Mouse (Mus musculus) heart, embryonic 13.5 days (tissue): Measurements from ENCODE around the gene Pxn. TPM values are rescaled to one million over a fixed set of nuclear protein-coding genes. Genes with fewer than 3 reads are reported as not detected.
"Not testable (repeated sequence)": the region's sequence is repeated elsewhere in the genome, so short reads cannot be mapped to it uniquely, and the experiment has no call there.

Experiments
- ATAC-seq: fragments of 200-750 bp; cut with Nextera tagmentation; 2 replicates; pipeline ENCODE4 v1.8.0; 2017; ENCODE audit warnings: moderate TSS enrichment; ENCODE audit not compliant: insufficient number of reproducible peaks, low FRiP score, low TSS enrichment; ENCODE audit errors: extremely low read depth
- H3K27ac ChIP-seq: fragments of 300-500 bp; sonication (generic); replicated peaks from 2 replicates; pipeline ENCODE4 v1.5.1; 2015; ENCODE audit warnings: moderate library complexity, mild to moderate bottlenecking, inconsistent platforms
- H3K27me3 ChIP-seq: fragments of 300-500 bp; sonication (generic); replicated peaks from 2 replicates; pipeline ENCODE4 v1.6.1; 2015; ENCODE audit warnings: mild to moderate bottlenecking, inconsistent platforms
- H3K36me3 ChIP-seq: fragments of 300-500 bp; sonication (generic); 2 replicates; pipeline ENCODE4 v1.6.1; 2015; ENCODE audit warnings: mild to moderate bottlenecking, inconsistent platforms
- H3K4me1 ChIP-seq: fragments of 300-500 bp; sonication (generic); 2 replicates; pipeline ENCODE4 v1.6.1; 2015; ENCODE audit warnings: inconsistent platforms
- H3K4me2 ChIP-seq: fragments of 300-500 bp; sonication (generic); 2 replicates; pipeline ENCODE4 v1.6.1; 2015; ENCODE audit warnings: inconsistent platforms, mild to moderate bottlenecking, moderate library complexity
- H3K4me3 ChIP-seq: fragments of 300-500 bp; sonication (generic); 2 replicates; pipeline ENCODE4 v1.5.1; 2015; ENCODE audit warnings: moderate library complexity, mild to moderate bottlenecking, inconsistent platforms
- H3K9ac ChIP-seq: fragments of 300-500 bp; sonication (generic); 2 replicates; pipeline ENCODE4 v1.6.1; 2015; ENCODE audit warnings: inconsistent platforms, mild to moderate bottlenecking, moderate library complexity
- H3K9me3 ChIP-seq: fragments of 300-500 bp; sonication (generic); 2 replicates; pipeline ENCODE4 v1.6.1; 2016; ENCODE audit warnings: inconsistent platforms
- WGBS: fragments of 180-500 bp; shearing (Covaris S2); methylation state at CpG from one replicate; pipeline ENCODE4 v1.1.7; 2015; ENCODE audit warnings: mixed read lengths; 5-methylcytosine and 5-hydroxymethylcytosine counted together
- polyA plus RNA-seq: library from polyadenylated mRNA; unstranded; fragments of >200 nt; fragmentation: Nextera tagmentation; extraction: Ambion mirVana; gene quantifications from 2 replicates; pipeline ENCODE4 v1.2.1, GENCODE M21; 2015

Pxn gene
- polyA plus RNA-seq, 1 experiment from 2014 or later, result 31.7 TPM

- Histone ChIP-seq H3K9ac (no peak overlapping the region), H3K4me2 (no peak overlapping the region), H3K4me1 (peaks cover 38% of the 10 kb centered on the region), H3K9me3 (no peaks in the 10 kb centered on the region), H3K27me3 (no peaks in the 10 kb centered on the region), H3K36me3 (peaks cover 92% of the 10 kb centered on the region), H3K27ac (no peak overlapping the region), H3K4me3 (no peak overlapping the region)
- 66% methylated on average over 8 of the region's 8 CpGs for WGBS
- ATAC-seq, result no peak
Observed at GRCm38 (mm10) chr5:115574992-115575391, 68.5 kb downstream of the Pxn start.

GRCm38 (mm10) chr5:115577686-115578085 lies 71.2 kb downstream of the Pxn start:
- not testable (repeated sequence) for H3K9me3 ChIP-seq, H3K27me3 ChIP-seq, H3K27ac ChIP-seq, ATAC-seq, H3K4me3 ChIP-seq, H3K9ac ChIP-seq, H3K4me2 ChIP-seq
- Histone ChIP-seq H3K4me1 (peaks cover 25% of the 10 kb centered on the region), H3K36me3 (peaks cover 98% of the 10 kb centered on the region)
- 93% methylated on average over 4 of the region's 4 CpGs for WGBS

- no peak overlapping the region for H3K9ac ChIP-seq
- no peak for ATAC-seq
- H3K4me3 ChIP-seq, result no peak overlapping the region
- peaks cover 100% of the 10 kb centered on the region for H3K36me3 ChIP-seq
- 92% methylated on average over 14 of the region's 14 CpGs for WGBS
- H3K9me3 ChIP-seq, result peaks cover 6% of the 10 kb centered on the region
- H3K4me1 ChIP-seq, result peaks cover 13% of the 10 kb centered on the region
- H3K27ac ChIP-seq, result no peak overlapping the region
- H3K4me2 ChIP-seq, result no peak overlapping the region
- no peaks in the 10 kb centered on the region for H3K27me3 ChIP-seq
Observed at GRCm38 (mm10) chr5:115578922-115579321, 72.4 kb downstream of the Pxn start.

GRCm38 (mm10) chr5:115579363-115579762 lies 72.9 kb downstream of the Pxn start:
- H3K9ac ChIP-seq, result no peak overlapping the region
- H3K4me3 ChIP-seq, result no peak overlapping the region
- WGBS, result 89% methylated on average over 5 of the region's 5 CpGs
- H3K4me2 ChIP-seq, result no peak overlapping the region
- H3K9me3 ChIP-seq, result peaks cover 6% of the 10 kb centered on the region
- no peak for ATAC-seq
- peaks cover 9% of the 10 kb centered on the region; the same call in 1 of the 2 replicates for H3K4me1 ChIP-seq
- H3K27me3 ChIP-seq, result no peaks in the 10 kb centered on the region
- peaks cover 100% of the 10 kb centered on the region for H3K36me3 ChIP-seq
- H3K27ac ChIP-seq, result no peak overlapping the region

GRCm38 (mm10) chr5:115580229-115581001 lies 73.9 kb downstream of the Pxn start:
- Histone ChIP-seq H3K36me3 (peaks cover 100% of the 10 kb centered on the region), H3K4me3 (no peak overlapping the region), H3K4me1 (no peaks in the 10 kb centered on the region), H3K27ac (no peak overlapping the region), H3K27me3 (no peaks in the 10 kb centered on the region), H3K9me3 (peaks cover 6% of the 10 kb centered on the region), H3K9ac (no peak overlapping the region), H3K4me2 (no peak overlapping the region)
- no peak for ATAC-seq
- WGBS, result 70% methylated on average over 14 of the region's 14 CpGs

GRCm38 (mm10) chr5:115581662-115582061 lies 75.2 kb downstream of the Pxn start:
- 92% methylated on average over 9 of the region's 9 CpGs for WGBS
- Histone ChIP-seq H3K27me3 (no peaks in the 10 kb centered on the region), H3K36me3 (peaks cover 100% of the 10 kb centered on the region), H3K4me2 (no peak overlapping the region), H3K4me1 (no peaks in the 10 kb centered on the region), H3K9ac (no peak overlapping the region), H3K4me3 (no peak overlapping the region), H3K27ac (no peak overlapping the region), H3K9me3 (peaks cover 6% of the 10 kb centered on the region)
- no peak for ATAC-seq

- Histone ChIP-seq H3K4me1 (no peaks in the 10 kb centered on the region), H3K4me3 (no peak overlapping the region), H3K9ac (no peak overlapping the region), H3K36me3 (peaks cover 99% of the 10 kb centered on the region), H3K9me3 (peaks cover 6% of the 10 kb centered on the region), H3K4me2 (no peak overlapping the region), H3K27me3 (no peaks in the 10 kb centered on the region), H3K27ac (no peak overlapping the region)
- no peak for ATAC-seq
- WGBS, result 88% methylated on average over 12 of the region's 12 CpGs
Observed at GRCm38 (mm10) chr5:115585616-115586015, 79.1 kb downstream of the Pxn start.

- no peak overlapping the region for H3K9ac ChIP-seq
- H3K27me3 ChIP-seq, result no peaks in the 10 kb centered on the region
- no peak overlapping the region for H3K4me2 ChIP-seq
- no peak overlapping the region for H3K4me3 ChIP-seq
- peaks cover 99% of the 10 kb centered on the region for H3K36me3 ChIP-seq
- no peaks in the 10 kb centered on the region for H3K4me1 ChIP-seq
- peaks cover 6% of the 10 kb centered on the region for H3K9me3 ChIP-seq
- no peak overlapping the region for H3K27ac ChIP-seq
- WGBS, result 95% methylated on average over 15 of the region's 15 CpGs
- ATAC-seq, result no peak
Observed at GRCm38 (mm10) chr5:115586166-115586565, 79.7 kb downstream of the Pxn start.

GRCm38 (mm10) chr5:115586780-115587179 lies 80.3 kb downstream of the Pxn start:
- H3K9ac ChIP-seq, result no peak overlapping the region
- H3K4me2 ChIP-seq, result no peak overlapping the region
- no peak overlapping the region for H3K27ac ChIP-seq
- no peaks in the 10 kb centered on the region for H3K27me3 ChIP-seq
- WGBS, result 88% methylated on average over 2 of the region's 2 CpGs
- peaks cover 6% of the 10 kb centered on the region for H3K9me3 ChIP-seq
- no peaks in the 10 kb centered on the region for H3K4me1 ChIP-seq
- H3K4me3 ChIP-seq, result no peak overlapping the region
- no peak for ATAC-seq
- peaks cover 99% of the 10 kb centered on the region for H3K36me3 ChIP-seq

GRCm38 (mm10) chr5:115591028-115591427 lies 84.6 kb downstream of the Pxn start:
- no peak overlapping the region for H3K27ac ChIP-seq
- H3K9ac ChIP-seq, result no peak overlapping the region
- H3K9me3 ChIP-seq, result no peaks in the 10 kb centered on the region
- no peak for ATAC-seq
- peaks cover 10% of the 10 kb centered on the region; the same call in 1 of the 2 replicates for H3K4me1 ChIP-seq
- no peak overlapping the region for H3K4me3 ChIP-seq
- H3K27me3 ChIP-seq, result no peaks in the 10 kb centered on the region
- WGBS, result 71% methylated on average over 11 of the region's 11 CpGs
- no peak overlapping the region for H3K4me2 ChIP-seq
- peaks cover 99% of the 10 kb centered on the region for H3K36me3 ChIP-seq

GRCm38 (mm10) chr5:115591506-115591905 lies 85.0 kb downstream of the Pxn start:
- ATAC-seq, result no peak

GRCm38 (mm10) chr5:115603561-115603960 lies 97.1 kb downstream of the Pxn start:
- H3K36me3 ChIP-seq, result peaks cover 97% of the 10 kb centered on the region
- H3K4me2 ChIP-seq, result no peak overlapping the region
- no peak for ATAC-seq
- 91% methylated on average over 6 of the region's 6 CpGs for WGBS
- H3K27me3 ChIP-seq, result no peaks in the 10 kb centered on the region
- H3K9ac ChIP-seq, result no peak overlapping the region
- no peaks in the 10 kb centered on the region for H3K4me1 ChIP-seq
- H3K27ac ChIP-seq, result no peak overlapping the region
- no peak overlapping the region for H3K4me3 ChIP-seq
- H3K9me3 ChIP-seq, result no peaks in the 10 kb centered on the region

More at GRCm38 (mm10) chr5:115591506-115591905, 85.0 kb downstream of the Pxn start:
- WGBS, result 89% methylated on average over 2 of the region's 2 CpGs
- no peak overlapping the region for H3K4me3 ChIP-seq
- no peaks in the 10 kb centered on the region for H3K27me3 ChIP-seq
- no peak overlapping the region for H3K4me2 ChIP-seq
- no peaks in the 10 kb centered on the region for H3K9me3 ChIP-seq
- peaks cover 10% of the 10 kb centered on the region; the same call in 1 of the 2 replicates for H3K4me1 ChIP-seq
- H3K27ac ChIP-seq, result no peak overlapping the region
- no peak overlapping the region for H3K9ac ChIP-seq
- H3K36me3 ChIP-seq, result peaks cover 99% of the 10 kb centered on the region
